Mouse (Mus musculus) stomach, postnatal 0 days (tissue): Measurements from ENCODE around the gene Gfra1.

Experiments used
- CTCF ChIP-seq: IDR thresholded peaks from 2 replicates; pipeline ENCODE4 v1.5.1; 2016; ENCODE audit warnings: antibody characterized with exemption, low read depth, mild to moderate bottlenecking, moderate library complexity
- EP300 ChIP-seq: optimal IDR thresholded peaks from 2 replicates; pipeline ENCODE3; 2016; ENCODE audit warnings: antibody characterized with exemption

DNA sequence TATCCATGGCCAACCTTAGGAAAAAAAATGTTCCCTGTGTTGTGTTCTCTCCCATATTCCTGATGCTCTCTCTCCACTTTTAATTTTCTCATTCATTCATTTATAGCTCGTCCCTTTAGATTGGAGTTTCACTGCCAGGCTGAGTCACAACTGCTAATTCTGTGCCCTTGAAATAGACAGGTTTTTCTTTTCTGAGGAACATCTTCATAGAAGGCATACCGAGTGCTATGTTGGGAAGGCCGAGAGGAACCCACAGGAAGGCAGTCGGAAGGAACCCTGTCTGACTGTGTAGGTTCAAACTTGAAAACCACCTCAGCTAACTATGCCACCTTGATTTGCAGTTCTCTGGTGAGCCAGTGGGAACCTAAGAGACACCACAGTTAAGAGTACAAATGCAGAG lies 81.6 kb downstream of the Gfra1 start:
- no peak for TF ChIP-seq CTCF
- no peak for TF ChIP-seq EP300
